Mouse (Mus musculus): ENCODE measurements around the gene Ctsh. TPM values are rescaled to one million over a fixed set of nuclear protein-coding genes. Genes with fewer than 3 reads are reported as not detected.
"Not testable (repeated sequence)": the region's sequence is repeated elsewhere in the genome, so short reads cannot be mapped to it uniquely, and the experiment has no call there.

Gene Ctsh
- polyA plus RNA-seq (2012; rRNA removed), result 139 and 168 TPM in 2 replicates

DNA sequence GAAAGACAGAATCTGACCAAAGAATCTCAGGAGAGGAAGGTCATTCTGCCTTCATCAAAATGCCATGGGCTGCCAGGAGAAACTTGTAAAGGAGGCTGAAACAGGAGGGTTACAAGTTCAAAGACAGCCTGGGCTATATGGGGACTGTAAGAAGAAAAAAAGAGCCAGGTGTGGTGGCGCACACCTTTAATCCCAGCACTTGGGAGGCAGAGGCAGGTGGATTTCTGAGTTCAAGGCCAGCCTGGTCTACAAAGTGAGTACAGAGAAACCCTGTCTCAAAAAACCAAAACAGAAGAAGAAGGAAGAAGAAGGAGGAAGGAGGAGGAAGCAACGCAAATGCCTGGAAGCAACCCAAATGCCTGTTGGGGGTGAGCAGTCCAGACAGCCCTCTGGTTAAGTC is at the start of gene Ctsh:
Gene Ctsh, plus strand, starts transcription at position 301 of the 400 bp plus-strand sequence.
- no peak for DNase-seq (ENCODE audit: low read depth)

DNA sequence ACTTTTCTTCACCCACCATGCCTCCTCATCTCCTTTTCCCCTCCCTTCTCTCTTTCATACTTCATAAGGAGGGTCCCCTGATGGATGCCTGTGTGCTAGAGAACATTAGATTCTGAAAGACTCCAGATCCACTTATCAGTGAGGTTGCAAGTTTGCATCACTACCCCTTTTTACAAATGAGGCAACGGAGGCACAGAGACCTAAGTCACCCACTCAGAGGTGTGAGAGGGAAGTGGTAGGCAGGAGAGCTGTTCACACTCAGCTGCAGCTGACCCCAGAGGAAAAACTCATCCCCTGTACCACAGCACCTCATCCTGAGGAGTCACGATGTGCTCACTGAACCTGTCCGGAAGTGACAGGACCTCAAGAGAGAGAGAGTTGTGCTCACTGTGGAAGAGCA is 47.5 kb upstream of the Ctsh start:
- no peak for DNase-seq (ENCODE audit: low read depth)

DNA sequence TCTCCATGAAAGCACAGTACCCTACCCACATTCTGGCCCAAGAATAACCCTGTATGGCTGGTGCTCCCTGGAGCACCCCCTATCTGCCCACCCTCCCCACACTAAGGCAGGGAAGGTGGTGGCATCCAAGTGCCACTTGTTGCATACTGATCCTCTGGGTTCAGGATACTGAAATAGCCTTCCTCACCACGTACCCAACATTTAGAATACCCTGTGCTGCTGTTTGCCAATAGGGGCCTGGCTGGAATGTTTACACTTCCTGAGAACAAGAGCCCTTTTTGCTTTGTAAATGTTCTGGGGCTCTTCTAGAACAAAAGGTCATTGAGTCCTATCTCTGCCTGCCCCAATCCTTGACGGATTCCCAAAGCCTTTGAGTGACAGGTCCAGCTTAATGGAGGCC is 46.9 kb upstream of the Ctsh start:
- DNase-seq (ENCODE audit: low read depth), result no peak

DNA sequence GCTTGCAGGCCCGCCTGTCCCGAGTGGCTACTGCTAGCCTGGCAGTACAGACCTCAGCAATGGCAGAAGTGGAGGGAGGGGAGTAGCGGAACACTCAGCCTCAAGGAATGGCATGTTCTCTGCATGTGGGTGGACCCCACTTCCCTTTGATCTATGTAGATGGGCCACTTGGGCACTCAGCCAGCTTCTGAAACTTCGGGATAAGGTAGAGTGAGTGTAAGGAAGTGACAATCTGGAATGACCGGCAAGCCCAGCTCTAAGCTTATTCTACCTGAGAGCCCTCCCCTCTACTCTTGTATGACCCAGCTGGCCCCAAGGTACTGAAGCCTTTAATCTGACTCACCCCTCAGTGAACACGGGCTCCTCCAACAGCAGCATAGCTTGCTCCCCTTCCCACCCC is 45.8 kb upstream of the Ctsh start:
- no peak for DNase-seq (ENCODE audit: low read depth)

DNA sequence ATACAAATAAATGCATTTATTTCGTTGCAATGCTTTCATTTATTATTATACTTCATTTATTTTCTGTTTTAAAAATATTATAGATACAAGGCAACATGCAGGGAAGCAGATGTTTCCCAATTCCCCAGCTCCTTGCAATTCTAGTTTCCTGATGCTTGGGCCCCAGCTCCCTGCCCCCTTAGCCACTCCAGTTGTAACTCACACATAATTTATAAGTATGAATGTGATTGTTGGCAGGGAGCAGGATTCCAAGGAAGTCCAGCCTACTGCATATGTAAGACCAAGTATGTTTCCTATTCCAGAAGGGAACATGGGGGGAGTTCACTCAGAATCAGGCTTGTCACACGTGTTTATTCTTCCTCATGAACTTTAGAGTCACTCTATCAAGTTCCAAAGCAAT is 42.1 kb upstream of the Ctsh start:
- DNase-seq (ENCODE audit: low read depth), result no peak

DNA sequence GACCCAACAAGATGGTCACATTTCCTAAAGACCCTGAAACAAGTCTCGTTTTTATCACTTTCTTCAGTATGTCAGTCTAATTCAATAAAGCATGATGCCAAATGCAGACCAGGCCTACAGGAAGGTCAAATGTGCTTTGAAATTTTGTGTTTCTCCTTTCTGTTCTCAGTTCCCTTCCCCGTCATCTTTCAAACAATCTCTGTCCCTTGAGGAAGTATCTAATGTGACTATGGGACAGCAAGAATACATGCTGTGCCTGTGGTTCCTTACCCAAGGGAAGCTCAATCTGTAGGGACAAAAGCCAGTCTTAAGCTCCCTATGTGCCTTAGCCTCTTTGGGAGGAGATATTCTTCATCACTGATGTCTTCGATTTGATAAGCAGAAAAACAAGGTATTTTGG is 39.3 kb upstream of the Ctsh start:
- no peak for DNase-seq (ENCODE audit: low read depth)

DNA sequence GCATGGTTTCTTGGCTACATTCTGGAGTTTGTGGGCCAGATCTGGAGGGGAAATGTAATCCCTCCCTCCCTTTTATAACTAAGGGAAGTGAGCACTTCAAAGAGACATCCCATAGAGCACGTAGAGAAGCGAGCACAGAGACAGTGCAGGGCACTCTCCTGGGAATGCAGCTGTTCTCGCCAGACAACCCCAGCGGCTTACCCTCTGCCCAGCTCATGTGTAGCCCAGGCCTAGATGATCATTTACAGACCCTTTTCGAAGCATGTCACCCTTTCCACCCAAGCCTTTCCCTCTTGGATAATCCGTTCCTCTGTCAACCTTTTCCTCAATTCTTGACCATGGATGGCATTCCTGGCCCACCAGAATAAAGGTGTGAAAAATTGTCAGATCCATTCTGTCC is 37.7 kb upstream of the Ctsh start:
- DNase-seq (ENCODE audit: low read depth), result no peak

DNA sequence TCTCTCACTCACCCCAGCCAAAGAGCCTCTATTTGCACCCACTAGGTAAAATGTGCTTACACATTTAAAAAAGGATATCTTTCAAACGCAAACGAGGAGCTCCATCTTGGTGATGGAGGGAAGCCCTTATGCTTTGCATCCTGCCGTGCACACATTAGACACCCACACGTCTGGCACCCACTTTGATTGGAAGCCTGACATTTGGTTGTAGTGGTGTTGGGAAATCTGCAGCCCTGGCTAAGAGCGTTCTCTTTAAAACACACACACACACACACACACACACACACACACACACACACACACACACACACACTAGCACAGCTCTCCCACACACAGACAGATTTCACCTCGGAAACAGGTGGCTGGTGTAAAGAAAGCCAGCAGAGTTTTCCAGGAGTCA is 33.1 kb upstream of the Ctsh start:
- DNase-seq (ENCODE audit: low read depth), result no peak

DNA sequence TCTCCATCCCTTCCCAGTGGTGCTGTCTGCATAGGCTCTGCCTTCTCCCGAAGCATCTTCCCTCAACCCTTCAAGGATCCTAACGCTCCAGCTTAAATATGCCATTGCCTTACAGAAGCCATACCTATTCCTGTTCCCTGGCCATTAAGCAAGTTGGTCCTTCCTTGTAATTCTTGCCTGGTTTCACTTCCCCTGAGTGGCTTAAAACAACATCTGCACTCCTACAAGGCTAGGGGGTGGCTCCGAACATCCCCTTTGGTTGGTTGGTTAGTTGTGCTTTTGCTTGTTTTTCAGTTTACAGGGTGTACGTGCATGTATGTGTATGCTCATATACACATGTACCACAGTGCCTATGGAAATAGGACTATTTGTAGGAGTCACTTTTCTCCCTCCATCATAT is 32.5 kb upstream of the Ctsh start:
- no peak for DNase-seq (ENCODE audit: low read depth)

DNA sequence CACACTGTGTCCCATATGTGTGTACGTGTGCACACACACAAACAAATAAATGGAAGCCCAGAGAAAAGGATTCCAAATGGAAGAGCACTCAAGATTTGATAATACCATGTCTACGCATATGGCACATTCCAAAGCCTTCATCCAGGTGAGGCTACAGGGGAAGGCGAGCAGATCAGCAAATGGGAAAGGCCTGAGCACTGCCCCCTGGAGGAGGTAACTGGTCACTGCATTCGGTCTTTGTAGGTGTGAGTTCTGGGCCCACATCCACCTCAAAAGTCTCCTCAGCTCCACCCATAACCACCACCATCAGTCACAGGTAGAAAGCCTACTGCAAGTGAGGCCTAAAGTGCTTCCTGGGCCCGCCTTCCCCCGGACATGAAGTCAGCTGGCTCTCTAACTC is 26.2 kb upstream of the Ctsh start:
- DNase-seq (ENCODE audit: low read depth), result no peak

DNA sequence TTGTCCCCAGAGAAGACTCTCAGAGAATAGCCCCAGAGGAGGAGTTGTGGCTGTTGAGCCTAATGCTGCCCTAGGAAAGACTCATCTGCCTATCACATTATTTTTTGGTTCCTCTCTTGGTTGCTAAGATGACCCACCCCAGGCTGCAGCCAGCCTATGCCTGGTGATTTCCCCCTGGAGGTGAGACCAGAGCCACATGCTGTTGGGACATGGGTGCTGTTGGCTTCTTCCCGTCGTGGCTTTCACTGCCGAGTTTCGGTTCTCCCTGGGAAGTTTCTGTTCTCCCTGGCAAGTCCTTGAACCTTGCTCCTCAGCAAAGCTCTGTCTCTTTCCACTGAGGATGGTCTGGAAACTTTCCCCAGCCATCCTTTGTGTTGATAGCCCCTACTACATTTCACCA is 20.0 kb upstream of the Ctsh start:
- no peak for DNase-seq (ENCODE audit: low read depth)

DNA sequence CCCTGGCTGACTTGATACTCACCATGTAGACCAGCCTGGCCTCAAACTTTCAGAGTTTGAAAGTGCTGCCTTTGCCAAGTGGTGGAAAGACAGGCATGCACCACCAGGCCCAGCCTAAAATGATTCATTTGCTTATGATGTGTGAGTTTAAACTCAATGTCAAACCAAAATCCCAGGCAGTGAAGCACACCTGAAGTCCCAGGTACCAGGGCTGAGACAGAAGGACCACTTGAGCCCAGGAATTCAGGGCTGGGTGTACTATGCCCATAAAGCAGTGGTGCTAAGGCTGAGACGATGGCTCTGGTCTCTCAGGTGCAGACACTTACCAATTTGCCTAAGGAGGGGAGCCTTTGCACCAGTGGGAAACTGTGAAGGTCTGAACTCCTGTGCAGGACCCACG is 18.8 kb upstream of the Ctsh start:
- DNase-seq (ENCODE audit: low read depth), result no peak

DNA sequence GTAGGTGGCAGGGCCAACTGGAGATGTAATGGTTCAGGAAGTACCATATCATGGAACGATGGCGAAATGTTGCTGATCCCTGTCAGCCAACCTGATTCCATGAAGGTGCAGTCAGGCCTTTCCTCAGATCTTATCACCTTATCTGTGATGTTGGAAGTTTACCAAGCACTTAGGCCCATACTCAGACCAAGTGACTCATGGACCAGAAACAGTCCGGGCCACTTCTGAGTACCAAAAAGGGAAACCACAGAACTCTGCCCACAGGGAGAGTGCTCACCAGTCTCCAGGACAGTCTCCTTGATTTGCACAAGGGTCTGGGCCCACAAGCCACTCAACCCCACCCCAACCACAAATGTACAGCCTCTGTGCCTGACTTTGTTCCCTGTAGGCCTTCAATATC is 18.2 kb upstream of the Ctsh start:
- DNase-seq (ENCODE audit: low read depth), result no peak

DNA sequence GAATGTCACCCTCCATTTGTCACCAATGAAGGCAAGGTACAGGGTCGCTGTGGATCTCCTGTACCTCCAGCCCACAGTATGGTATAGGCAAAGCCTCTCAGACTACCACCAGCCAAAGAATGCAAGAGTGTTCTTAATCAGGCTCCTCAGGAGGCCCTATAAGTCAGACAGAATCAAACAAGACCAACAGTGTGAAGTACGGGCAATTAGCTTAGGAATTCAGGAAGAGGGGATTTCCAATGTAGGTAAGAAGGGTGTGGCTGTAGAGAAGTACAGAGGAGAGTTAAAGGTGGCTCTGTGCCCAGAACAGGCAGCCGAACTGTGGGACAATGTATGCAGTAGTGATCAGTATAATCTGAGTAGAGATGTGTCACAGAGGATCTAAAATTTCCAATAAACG is 17.6 kb upstream of the Ctsh start:
- no peak for DNase-seq (ENCODE audit: low read depth)

DNA sequence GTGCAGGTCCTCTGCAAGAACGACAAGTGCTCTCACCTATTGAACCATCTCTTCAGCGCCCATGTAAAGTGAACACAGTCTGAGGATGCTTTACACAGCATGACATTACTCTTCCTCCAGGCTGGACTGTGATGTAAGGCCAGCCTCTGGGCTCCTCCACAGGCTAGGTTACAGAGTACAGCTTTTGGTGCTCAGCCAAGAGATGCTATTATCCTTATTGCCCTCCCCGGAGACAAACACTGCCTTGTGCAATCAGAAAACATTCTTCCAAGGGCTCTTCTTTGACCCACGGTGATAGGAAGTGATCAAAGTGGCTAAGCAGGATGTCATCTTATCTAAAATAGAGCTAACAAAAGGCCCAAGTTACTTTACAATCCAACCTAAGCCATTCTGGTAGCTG is 15.4 kb upstream of the Ctsh start:
- DNase-seq (ENCODE audit: low read depth), result no peak

DNA sequence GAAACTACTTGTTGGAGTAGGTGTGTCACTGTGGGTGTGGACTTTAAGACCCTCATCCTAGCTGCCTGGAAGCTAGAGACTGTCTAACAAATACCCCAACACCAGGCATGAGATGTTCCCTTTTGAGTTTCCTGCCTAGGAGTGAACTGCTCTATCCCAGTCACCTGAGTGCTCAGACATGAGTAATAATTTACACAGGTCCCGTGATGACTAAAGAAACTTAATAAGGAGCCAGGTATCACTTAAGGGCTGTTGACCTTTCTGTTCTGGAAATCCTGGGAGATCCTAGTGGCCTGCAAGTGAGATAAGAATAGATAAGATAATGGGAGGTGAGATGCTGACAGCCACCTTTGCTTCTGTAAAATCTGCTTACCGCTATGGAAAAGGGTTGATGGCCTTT is 13.0 kb upstream of the Ctsh start:
- DNase-seq (ENCODE audit: low read depth), result no peak

DNA sequence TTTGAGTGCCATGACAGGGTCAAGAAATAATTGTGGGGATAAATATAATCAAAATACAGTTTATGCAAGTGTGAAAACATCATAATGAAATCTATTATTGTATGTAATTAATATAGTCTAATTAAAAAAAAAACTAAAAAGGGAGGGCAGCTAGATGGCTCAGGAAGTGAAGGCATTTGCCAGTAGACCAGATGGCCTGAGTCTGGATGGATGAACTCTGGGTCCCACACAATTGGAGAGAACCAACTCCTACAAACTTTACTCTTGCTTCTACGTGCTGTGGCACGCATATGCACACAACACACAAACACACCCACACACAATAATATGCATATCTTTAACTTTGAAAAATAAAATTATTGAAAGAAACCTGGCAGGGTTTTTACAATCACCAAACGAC is 12.4 kb upstream of the Ctsh start:
- DNase-seq (ENCODE audit: low read depth), result no peak

DNA sequence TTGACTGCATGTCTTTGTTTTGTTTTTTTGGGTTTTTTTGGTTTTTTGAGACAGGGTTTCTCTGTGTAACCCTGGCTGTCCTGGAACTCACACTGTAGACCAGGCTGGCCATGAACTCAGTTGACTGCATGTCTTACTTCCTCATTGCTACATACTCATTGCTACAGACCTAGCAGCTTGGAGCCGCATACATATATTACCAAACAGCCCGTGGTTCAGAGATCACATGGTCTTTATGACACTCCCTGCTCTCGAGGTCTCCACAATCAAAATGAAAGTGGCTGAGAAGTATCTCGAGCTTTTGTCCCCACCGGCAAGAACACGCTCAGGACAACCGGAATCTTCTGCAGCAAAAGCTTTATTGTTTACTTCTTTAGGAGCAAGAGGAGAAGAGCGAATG is 11.0 kb upstream of the Ctsh start:
- not testable (repeated sequence) for DNase-seq (ENCODE audit: low read depth)

DNA sequence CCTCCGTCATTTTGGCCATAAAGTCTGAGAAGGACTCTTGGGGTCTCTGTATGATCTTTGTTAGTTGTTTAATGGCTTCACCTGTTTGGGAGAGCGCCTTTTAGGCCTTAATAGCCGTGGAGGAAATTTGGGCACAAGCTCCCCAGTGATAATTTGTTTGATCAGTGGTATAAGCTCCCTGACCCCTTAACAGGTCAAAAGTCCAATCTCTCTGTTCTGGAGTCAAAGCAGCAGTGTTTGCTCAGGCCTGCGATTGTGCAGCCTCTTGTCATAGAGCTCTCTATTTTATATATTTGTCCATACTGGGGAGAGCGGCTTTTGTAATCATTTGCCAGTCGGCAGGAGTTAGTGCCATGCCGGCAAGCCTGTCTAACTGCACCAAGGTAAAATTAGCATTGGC is 8.8 kb upstream of the Ctsh start:
- DNase-seq (ENCODE audit: low read depth), result no peak

DNA sequence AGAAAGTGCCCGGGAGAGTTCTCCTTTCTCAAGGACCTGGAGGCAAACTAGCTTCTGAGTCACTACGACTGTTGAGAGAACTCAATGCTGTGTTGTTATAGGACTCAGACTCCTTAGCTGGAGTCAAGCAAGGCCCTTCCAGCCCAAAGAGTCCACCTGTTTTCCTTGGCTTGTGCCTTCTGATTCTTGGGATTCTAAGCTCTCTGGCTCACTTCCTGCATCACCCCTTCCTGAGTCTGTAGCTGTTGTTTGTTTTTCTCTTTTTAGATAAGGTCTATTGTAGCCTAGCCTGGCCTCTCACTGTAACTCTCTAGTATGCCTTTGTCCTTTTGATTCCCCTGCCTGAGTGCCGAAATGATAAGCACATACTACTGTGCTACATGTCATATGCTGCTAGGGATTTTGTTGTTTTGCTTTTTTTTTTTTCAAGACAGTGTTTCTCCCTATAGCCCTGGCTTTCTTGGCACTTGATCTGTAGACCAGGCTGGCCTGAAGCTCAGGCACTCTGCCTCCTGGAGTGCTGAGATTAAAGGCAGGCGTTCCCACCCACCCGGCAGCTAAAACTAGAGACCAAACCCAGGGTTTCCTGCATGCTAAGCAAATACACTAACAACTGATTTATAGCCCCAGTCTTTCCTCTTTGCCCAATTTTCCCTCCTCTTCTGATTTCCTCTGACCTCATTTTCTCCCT is 5.9 kb upstream of the Ctsh start:
- no peak for DNase-seq (ENCODE audit: low read depth)

DNA sequence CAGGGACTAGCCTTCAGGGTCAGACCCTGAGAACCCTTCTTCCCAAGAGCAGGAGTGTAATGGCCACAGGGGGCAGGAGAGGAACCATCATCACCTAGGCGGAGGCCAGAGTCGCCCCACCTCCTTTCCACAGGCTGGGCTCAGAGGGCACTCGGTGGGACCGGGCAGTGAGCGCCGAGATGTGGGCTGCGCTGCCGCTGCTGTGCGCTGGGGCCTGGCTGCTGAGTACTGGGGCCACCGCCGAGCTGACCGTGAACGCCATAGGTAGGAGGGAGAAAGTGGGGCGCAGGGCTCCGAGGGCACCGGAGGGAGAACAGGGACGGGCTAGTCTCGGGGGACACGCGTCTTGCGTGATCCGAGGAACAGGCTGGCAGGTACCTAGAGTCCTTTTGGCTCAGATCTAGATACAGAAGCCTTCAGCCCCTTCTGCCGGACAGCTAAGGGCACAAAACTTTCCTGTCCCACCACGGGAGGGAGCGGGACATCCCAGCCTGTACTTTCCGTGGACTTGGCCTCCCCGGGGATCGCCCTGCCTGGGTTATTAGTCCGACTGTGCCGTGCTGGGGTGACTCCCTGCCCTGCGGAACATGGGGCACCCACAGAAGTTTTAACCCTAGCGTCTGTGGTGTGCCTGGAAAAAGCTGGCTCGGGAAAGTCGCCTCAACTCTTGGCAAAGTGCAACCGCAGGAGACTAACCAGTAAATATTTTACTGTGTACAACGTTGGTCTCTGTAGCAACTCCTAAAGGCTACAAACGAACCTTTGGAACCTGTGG is 606 bp downstream of the Ctsh start:
- no peak for DNase-seq (ENCODE audit: low read depth)

DNA sequence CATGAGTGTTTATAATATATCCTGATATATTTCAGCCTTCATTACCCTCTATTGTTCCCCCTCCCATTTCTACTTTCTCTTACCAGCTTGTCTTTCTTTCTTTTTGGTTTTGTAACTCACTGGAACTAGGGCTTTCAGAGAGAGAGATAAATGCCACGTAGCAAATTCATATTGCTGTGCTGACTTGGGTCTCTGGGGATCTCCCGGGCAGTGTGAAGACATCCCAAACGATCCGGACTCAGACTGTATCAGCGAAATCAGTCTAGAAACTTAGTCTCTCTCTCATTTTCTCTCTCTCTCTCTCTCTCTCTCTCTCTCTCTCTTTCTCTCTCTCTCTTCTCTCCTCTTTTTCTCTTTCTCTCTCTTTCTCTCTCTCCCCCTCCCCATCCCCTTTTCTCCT is 1.5 kb downstream of the Ctsh start:
- DNase-seq (ENCODE audit: low read depth), result no peak

DNA sequence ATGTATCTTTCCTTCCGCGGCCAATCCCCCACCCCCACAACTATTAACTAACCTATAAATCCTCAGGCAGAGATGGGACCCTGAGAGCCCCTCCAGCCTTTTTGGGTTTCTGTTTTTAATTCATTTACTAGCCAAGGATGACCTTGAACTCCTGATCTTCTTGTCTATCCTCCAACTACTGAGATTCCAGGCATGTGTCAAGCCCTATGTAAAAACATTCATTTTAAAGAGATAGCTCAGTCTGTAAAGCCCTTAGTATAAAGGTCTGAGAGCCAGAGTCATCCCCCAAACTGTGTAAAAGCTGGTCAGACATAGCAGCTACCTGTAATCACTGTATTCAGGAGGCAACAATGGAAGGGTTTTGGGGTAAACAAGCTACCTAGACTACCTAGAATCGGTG is 2.0 kb downstream of the Ctsh start:
- DNase-seq (ENCODE audit: low read depth), result no peak

DNA sequence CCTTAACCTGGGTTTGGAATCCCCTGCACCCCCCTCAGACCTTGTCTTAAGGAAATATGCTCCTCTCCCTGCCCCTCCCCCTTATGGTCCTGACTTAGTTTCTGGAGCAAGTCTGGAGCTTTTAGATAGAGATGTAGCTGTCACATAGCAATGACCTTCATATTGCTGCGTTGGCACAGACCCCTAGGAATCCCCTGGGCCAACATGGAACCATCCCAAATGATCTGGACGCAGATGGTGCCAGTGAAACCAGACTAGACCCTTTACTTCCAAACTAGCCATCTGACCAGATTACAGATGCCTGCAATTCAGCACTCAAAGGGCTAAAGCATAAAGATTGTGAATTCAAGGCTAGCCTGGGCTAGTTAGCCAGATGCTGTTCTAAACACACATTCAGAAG is 2.8 kb downstream of the Ctsh start:
- DNase-seq (ENCODE audit: low read depth), result no peak
